Mouse (Mus musculus): Measurements from ENCODE around the gene Pip4k2a.

The Pip4k2a gene

GRCm38 (mm10) chr2:18799265-18799965 is 198.5 kb downstream of the Pip4k2a start:
- no peak for TF ChIP-seq GATA4 (IDR thresholded peaks at IDR 0.05; ENCODE audit: insufficient replicate concordance, low read length)

GRCm38 (mm10) chr2:18797776-18798175 is 200.2 kb downstream of the Pip4k2a start:
- TF ChIP-seq GATA4 (IDR thresholded peaks at IDR 0.05; ENCODE audit: insufficient replicate concordance, low read length): no peak

- TF ChIP-seq GATA4 (IDR thresholded peaks at IDR 0.05; ENCODE audit: insufficient replicate concordance, low read length): no peak
Measured at GRCm38 (mm10) chr2:18794261-18794660, 203.7 kb downstream of the Pip4k2a start.

All from liver, adult (tissue).